ENCODE assay signal across 1 mouse cellular context in the genomic region with DNA sequence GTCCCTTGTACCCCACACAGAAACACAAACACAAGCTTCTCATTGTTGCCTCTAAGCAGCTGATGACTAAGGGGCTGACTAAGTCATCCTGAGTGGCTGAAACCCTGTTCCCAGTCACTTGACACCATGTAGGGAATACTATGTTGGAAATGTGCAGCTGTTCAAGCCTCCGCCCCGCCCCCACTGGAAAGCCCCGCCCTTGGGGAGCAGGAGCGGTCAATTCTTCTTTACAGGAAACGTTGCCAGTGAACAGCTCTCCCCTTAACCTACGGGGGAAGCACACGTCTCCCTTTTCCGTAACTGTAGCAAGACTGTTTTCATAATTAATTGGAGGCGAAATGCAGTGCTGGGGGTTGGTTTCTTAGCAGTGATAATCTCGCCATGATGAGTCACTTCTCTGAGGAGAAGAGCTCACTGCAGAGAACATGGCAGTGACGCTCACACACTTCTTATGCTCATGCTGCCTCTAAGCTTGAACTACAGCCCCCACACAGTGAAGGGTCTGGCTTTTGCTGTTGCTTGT.
A peak's percentile ranks its signal among the peaks of the same experiment; 100 is the strongest.
TF ChIP-seq lines count a peak whose summit lies in the region.

No protein-coding gene starts in this region.

TF ChIP-seq in MEL, 35 proteins besides CTCF, POLR2A, EP300 and RAD21 (continued from another document):
- TF ChIP-seq SIN3A (IDR thresholded peaks at IDR 0.05; ENCODE audit: low read length) = peak; percentile 63
- no peak for TF ChIP-seq ZMIZ1 (IDR thresholded peaks at IDR 0.05; ENCODE audit: low read depth, low read length)
- peak; percentile 49; the same call in 1 of the 2 replicates for TF ChIP-seq MXI1 (IDR thresholded peaks at IDR 0.05; ENCODE audit: low read depth, low read length)
- no peak; the same call in 1 of the 2 replicates for TF ChIP-seq MAX (IDR thresholded peaks at IDR 0.05; ENCODE audit: low read length)
- no peak for TF ChIP-seq GABPA (IDR thresholded peaks at IDR 0.05; ENCODE audit: low read depth, low read length)
- no peak for TF ChIP-seq HCFC1 (IDR thresholded peaks at IDR 0.05; ENCODE audit: low read depth, low read length)
- 0 out of 2 replicates have a peak, but pooled peaks have one; percentile 54 for TF ChIP-seq POLR2AphosphoS2 (IDR thresholded peaks at IDR 0.05; ENCODE audit: low read length)
- no peak for TF ChIP-seq KAT2A (conservative IDR thresholded peaks at IDR 0.05; ENCODE audit: low read depth, low read length)
- TF ChIP-seq CHD2 (IDR thresholded peaks at IDR 0.05; ENCODE audit: low read length) = no peak
- no peak for TF ChIP-seq CHD1 (IDR thresholded peaks at IDR 0.05; ENCODE audit: low read depth, low read length)
- no peak for TF ChIP-seq MEF2A (IDR thresholded peaks at IDR 0.05; ENCODE audit: extremely low read depth, insufficient replicate concordance, low read depth, low read length, poor library complexity, severe bottlenecking)
TF ChIP-seq in MEL: peak in this region for 10.
